Mouse (Mus musculus) cerebellum, adult 2 months (tissue): Measurements from ENCODE around the gene Atg2b. TPM values are rescaled to one million over a fixed set of nuclear protein-coding genes. Genes with fewer than 3 reads are reported as not detected.

Experiments
- DNase-seq, 2 experiments: peaks; one replicate each; pipeline ENCODE4 v3.0.0; 2021
- H3K27ac ChIP-seq: fragments of 200-500 bp; 2 replicates; pipeline ENCODE4 v1.5.1; 2012; ENCODE audit warnings: low read length, control low read depth, inconsistent platforms; ENCODE audit not compliant: insufficient read depth
- H3K27me3 ChIP-seq: fragments of 200-500 bp; 2 replicates; pipeline ENCODE4 v1.6.1; 2012; ENCODE audit warnings: inconsistent platforms, mild to moderate bottlenecking, low read length, moderate library complexity; ENCODE audit not compliant: control insufficient read depth, insufficient read depth
- H3K4me1 ChIP-seq: fragments of 200-500 bp; 2 replicates; pipeline ENCODE4 v1.6.1; 2011; ENCODE audit warnings: low read length; ENCODE audit not compliant: control insufficient read depth, insufficient read depth
- H3K4me3 ChIP-seq: fragments of 200-500 bp; replicated peaks from 2 replicates; pipeline ENCODE3; 2011; ENCODE audit warnings: mild to moderate bottlenecking, low read depth, low read length, control low read depth; ENCODE audit not compliant: insufficient read depth
- CTCF ChIP-seq: fragments of 200-500 bp; IDR thresholded peaks from 2 replicates; pipeline ENCODE4 v1.5.1; 2011; ENCODE audit warnings: low read depth, mild to moderate bottlenecking, control low read depth, low read length, moderate library complexity, borderline replicate concordance; ENCODE audit not compliant: insufficient read depth
- POLR2A ChIP-seq: fragments of 200-500 bp; IDR thresholded peaks from 2 replicates; pipeline ENCODE4 v1.6.1; 2011; ENCODE audit warnings: low read length, control low read depth, borderline replicate concordance; ENCODE audit not compliant: insufficient read depth
- WGBS: fragments of 180-500 bp; shearing (Covaris S2); methylation state at CpG from one replicate; pipeline ENCODE4 v1.1.7; 2018; 5-methylcytosine and 5-hydroxymethylcytosine counted together
- polyA plus RNA-seq: library from polyadenylated mRNA; depleted of rRNA; stranded (reverse); fragments of >200 nt; gene quantifications from 2 replicates; pipeline ENCODE4 v1.2.3, GENCODE M21; 2012

The Atg2b gene
- polyA plus RNA-seq, 1 experiment = 48.8 TPM

DNA sequence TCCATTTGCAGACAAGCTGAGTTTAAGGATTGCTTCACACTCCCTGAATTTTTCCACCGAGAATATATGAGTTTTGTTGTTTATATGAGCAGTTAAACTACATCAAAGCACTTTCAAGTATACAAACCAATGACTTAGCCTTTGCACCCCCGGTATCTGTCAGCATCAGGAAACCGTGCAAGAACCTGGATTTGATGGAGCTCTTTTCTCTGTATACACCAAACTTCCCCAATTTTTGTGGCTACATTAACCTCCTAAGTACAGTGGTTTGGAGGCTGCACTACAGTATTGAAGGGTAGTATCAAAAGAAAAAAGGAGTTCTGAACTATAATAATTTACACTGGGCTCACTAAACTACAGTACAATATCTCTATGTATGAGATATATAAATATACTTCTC, 6.2 kb downstream of the Atg2b start:
- no peaks in the 10 kb centered on the region for H3K27me3 ChIP-seq
- DNase-seq = no peak

DNA sequence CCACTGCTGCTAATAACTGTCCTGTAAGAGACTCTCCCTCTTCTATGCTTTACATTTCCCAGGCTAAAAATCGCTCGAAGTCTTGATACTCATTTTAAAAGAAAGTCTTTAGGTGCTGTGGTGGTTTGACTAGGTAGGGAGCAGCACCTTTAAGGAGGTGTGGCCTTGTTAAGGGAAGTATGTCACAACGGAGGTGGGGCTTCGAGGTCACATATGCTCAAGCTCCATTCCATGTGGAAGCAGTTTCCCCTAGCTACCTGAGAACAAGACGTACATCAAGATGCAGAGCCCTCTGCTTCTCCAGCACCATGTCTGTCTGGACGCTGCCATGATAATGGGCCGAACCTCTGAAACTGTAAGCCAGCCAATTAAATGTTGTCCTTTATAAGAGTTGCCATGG, 6.8 kb downstream of the Atg2b start:
- no peak for TF ChIP-seq POLR2A
- no peak for TF ChIP-seq CTCF
- Histone ChIP-seq H3K27ac (no peak overlapping the region), H3K4me1 (no peaks in the 10 kb centered on the region), H3K27me3 (no peaks in the 10 kb centered on the region), H3K4me3 (no peak overlapping the region)
- DNase-seq = no peak
- WGBS = 88% methylated on average over 7 of the region's 7 CpGs

More for the DNA sequence above, 6.2 kb downstream of the Atg2b start:
- Histone ChIP-seq H3K27ac (no peak overlapping the region), H3K4me3 (no peak overlapping the region), H3K4me1 (no peaks in the 10 kb centered on the region)
- TF ChIP-seq CTCF (no peak), POLR2A (no peak)
- 97% methylated on average over 3 of the region's 3 CpGs for WGBS

- no peak overlapping the region for H3K27ac ChIP-seq
- no peak overlapping the region for H3K4me3 ChIP-seq
- no peak for DNase-seq
- TF ChIP-seq POLR2A (no peak), CTCF (no peak)
- H3K27me3 ChIP-seq = no peaks in the 10 kb centered on the region
- WGBS = 92% methylated on average over 8 of the region's 8 CpGs
- no peaks in the 10 kb centered on the region for H3K4me1 ChIP-seq
Observed at GRCm38 (mm10) chr12:105676274-105676673, 8.7 kb downstream of the Atg2b start.

DNA sequence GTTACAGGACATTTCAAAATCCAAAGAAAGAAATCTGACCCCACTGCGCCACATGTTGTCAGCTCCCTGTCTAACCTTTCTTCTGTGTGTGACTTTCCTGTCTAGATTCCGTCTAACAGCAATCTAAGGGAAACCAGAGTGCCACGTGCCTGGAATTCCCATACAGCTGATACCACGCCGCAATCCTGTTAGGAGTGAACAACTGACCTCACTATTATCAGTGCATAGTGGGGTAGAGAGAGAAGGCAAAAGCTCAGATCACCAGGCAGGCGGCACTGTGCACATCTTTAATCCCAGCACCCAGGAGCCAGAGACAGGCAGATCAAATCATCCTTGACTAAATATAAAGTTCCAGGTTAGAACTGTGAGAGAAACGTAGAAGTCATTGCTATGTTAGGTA, 29.2 kb downstream of the Atg2b start:
- H3K27me3 ChIP-seq = no peaks in the 10 kb centered on the region
- no peak for DNase-seq
- TF ChIP-seq POLR2A = no peak
- TF ChIP-seq CTCF = no peak
- WGBS = 93% methylated on average over 7 of the region's 7 CpGs
- no peak overlapping the region for H3K4me3 ChIP-seq
- H3K27ac ChIP-seq = no peak overlapping the region
- no peaks in the 10 kb centered on the region for H3K4me1 ChIP-seq

DNA sequence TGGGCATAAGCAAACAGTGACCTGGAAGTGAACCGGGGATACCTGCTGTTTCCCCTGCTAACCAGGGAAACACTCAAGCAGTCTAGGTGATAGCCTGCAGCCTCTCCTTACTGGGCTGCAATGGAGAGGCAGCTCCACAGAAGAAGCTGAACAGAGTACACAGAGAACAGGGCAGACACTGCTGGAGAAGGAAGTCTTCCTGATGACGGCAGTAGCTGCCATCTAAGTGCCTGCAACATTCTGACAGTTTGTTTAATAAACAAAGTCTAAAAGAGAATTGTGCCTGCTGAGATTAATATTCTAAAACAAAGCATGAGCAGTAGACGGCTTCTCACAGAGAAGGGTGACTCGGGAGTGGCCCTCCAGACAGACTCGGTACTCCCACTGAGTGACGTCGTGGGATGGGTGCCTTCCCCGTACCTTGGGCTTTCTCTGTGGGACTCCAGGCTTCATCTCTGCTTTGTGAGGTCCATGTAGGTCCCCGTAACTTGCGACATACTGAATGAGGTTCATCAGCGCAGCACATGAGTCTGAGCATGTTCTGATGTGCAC, 42.2 kb downstream of the Atg2b start:
- DNase-seq = no peak
- WGBS = 91% methylated on average over 11 of the region's 11 CpGs
- TF ChIP-seq CTCF = no peak
- TF ChIP-seq POLR2A = no peak

DNA sequence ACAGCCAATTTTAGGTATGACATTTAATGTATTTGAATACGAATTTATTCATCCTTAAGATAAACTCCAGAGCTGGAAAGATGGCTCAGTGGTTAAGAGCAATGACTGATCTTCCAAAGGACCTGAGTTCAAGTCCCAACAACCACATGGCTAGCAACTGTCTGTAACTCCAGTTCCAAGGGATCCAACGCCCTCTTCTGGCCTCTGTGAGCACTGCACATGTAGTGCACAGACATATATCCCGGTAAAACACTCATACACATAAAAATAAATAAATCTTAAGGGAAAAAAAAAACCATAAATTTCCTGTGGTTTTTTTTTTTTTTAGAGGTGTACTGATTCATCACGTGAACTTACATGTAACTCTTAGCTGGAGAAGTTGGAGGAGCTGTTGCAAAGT, 47.5 kb downstream of the Atg2b start:
- DNase-seq = no peak
- no peaks in the 10 kb centered on the region for H3K4me1 ChIP-seq
- TF ChIP-seq CTCF = no peak
- no peak for TF ChIP-seq POLR2A
- no peak overlapping the region for H3K4me3 ChIP-seq
- H3K27ac ChIP-seq = no peak overlapping the region
- H3K27me3 ChIP-seq = no peaks in the 10 kb centered on the region
- 77% methylated on average over 4 of the region's 4 CpGs for WGBS

More for the DNA sequence above, 42.2 kb downstream of the Atg2b start:
- H3K27me3 ChIP-seq = no peaks in the 10 kb centered on the region
- H3K4me1 ChIP-seq = no peaks in the 10 kb centered on the region
- no peak overlapping the region for H3K4me3 ChIP-seq
- no peak overlapping the region for H3K27ac ChIP-seq

GRCm38 (mm10) chr12:105636551-105636950, 48.5 kb downstream of the Atg2b start:
- no peaks in the 10 kb centered on the region for H3K27me3 ChIP-seq
- no peaks in the 10 kb centered on the region for H3K4me1 ChIP-seq
- no peak for TF ChIP-seq CTCF
- TF ChIP-seq POLR2A = no peak
- WGBS = 85% methylated on average over 9 of the region's 9 CpGs
- no peak overlapping the region for H3K27ac ChIP-seq
- DNase-seq = no peak
- no peak overlapping the region for H3K4me3 ChIP-seq

DNA sequence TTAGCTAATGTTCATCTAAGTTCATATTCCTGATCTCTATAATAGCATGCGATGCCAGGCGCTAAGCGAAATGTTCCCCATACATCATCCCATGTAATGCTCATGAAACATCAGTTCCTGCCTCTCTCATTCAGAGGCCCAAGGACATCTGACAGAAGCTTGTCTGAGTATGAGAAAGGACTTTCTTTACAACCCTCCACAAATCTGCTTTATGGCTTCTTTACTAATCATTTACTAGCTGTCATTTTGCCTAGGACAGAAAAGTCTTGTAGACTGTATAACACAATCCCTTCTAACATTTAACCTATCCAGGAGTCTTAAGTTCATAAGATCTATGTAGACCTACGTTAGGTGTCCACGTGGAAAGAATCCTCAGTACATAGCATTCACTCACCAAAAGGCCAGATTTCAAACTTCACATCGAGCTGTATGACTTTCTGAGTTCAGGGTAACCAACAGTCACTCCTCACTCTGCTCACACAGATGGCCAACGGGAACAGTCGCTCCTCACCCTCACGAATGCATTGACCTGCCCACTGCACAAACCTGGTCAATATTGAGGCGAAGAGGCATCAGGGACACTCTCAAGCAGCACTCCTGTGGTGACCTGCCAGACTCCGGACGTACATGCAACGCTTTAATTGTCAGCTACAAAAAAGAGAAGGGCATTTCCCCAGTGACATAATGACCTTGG, 50.5 kb downstream of the Atg2b start:
- no peak for DNase-seq
- Histone ChIP-seq H3K27ac (no peak overlapping the region), H3K27me3 (no peaks in the 10 kb centered on the region), H3K4me3 (no peak overlapping the region), H3K4me1 (no peaks in the 10 kb centered on the region)
- 90% methylated on average over 13 of the region's 13 CpGs for WGBS
- TF ChIP-seq POLR2A (no peak), CTCF (no peak)
